Mouse (Mus musculus) left cerebral cortex, postnatal 10 days (tissue): ENCODE measurements around the gene Usp2. TPM values are rescaled to one million over a fixed set of nuclear protein-coding genes. Genes with fewer than 3 reads are reported as not detected.

Experiments
- DNase-seq, 2 experiments: peaks; one replicate each; pipeline ENCODE4 v3.0.0; 2021 to 2022; ENCODE audit warnings: low spot score in 2 of 2, mixed read lengths in 1 of 2; ENCODE audit errors: extremely low spot score in 1 of 2
- intact Hi-C: fragments of 180-260 bp; cut with DNase I; formaldehyde crosslinking; loops from one replicate; pipeline ENCODE4 v1.15.1; 2025
- total RNA-seq, 2 experiments: library from RNA; stranded (reverse); gene quantifications; 2 replicates each; pipeline ENCODE4 v1.2.3; 2021

Usp2 gene
- total RNA-seq, 2 experiments from 2014 or later: 58.2 to 64.0 TPM

DNA sequence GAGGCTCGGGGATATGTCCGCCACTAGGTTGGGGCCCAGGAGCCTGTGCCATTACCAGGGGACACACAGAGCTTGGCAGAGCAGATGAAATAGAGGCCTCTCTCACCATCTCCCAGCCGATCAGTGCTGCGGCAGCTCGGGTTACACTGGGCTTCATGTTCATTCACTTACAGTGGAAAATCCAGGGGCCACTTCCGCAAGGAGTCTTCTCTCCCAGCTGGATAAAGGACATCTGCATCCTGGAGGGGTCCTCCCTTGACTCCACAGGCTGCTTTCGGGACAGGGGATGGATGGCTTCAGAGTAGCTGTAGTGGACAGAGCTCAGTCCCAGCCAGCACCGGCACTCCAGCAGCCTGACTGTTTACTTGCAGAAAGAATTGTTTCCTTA, 4.0 kb downstream of the Usp2 start:
- no peak for DNase-seq
- intact Hi-C loops: no loop called here

DNA sequence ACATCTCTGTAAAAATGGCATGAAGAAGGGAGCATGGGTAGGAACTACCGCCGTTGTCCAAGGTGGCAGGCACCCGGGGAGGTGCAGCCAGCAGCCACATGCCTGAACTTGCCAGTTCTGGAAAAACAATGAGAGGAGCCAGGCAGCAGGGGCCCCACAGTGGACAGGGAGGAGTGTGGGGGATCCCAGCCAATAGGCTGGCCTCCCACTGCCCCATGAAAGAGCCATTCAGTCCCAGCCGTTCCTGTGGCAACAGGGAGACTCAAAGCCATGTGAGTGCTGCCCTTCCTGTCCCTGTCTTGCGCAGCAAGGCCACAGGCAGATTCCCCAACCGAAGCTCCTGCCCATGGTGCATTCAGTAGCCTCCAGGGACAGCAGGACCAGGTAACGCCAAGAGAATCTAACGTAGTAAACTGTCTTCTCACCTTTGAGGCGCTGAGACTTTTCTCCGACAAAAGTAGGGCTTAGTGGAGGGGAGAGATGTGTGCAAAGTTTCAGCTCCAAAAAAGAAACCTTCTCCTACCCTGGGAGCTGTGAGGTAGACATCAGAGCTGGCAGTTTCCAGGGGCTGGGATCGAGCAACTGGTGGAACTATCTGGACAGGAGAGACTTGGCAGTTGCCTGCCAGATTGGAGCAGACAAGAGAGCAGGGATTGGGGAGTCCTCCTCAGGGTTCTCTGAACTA, 5.2 kb downstream of the Usp2 start:
- intact Hi-C loops: no loop called here
- DNase-seq: no peak

DNA sequence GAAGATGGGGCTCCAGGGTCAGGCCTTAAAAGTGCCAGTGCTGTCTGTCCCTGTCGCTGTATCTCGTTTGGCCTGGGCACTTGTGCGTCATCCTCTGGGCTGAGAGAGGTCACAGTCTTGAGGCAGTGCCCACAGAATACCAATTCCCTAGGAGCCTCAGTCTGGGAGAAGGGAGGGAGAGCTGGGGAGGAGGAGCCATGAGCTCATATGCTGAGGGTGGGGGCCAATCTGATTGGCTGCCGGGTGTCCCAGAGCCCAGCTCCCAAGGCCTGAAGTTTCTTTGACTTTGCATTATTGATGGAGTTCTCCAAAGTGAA, 5.7 kb downstream of the Usp2 start:
- intact Hi-C loops: no loop called here
- DNase-seq: no peak

GRCm38 (mm10) chr9:44073115-44073514, 6.3 kb downstream of the Usp2 start:
- intact Hi-C loops: no loop called here
- DNase-seq: no peak

- DNase-seq: no peak
- intact Hi-C loops: no loop called here
Measured at GRCm38 (mm10) chr9:44074395-44075275, 7.8 kb downstream of the Usp2 start.

DNA sequence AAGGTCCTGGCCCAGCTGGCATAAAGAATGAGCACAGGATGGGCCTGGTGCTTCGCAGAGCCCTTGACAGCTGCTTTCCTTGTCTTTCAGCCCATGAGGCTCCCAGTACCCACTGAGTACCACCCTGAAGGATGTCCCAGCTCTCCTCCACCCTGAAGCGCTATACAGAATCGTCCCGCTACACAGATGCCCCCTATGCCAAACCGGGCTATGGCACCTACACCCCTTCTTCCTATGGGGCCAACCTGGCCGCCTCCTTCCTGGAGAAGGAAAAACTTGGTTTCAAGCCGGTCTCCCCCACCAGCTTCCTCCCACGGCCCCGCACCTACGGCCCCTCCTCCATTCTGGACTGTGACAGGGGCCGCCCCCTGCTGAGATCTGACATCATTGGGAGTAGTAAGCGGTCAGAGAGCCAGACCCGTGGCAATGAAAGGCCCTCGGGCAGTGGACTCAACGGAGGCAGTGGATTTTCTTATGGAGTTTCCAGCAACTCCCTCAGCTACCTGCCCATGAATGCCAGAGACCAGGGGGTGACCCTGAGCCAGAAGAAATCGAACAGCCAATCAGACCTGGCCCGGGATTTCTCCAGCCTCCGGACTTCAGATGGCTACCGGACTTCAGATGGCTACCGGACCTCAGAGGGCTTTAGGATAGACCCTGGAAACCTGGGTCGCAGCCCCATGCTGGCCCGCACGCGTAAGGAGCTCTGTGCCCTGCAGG, 8.6 kb downstream of the Usp2 start:
- no peak for DNase-seq
- intact Hi-C loops: no loop called here

- intact Hi-C loops: no loop called here
- DNase-seq: no peak
Measured at GRCm38 (mm10) chr9:44075996-44076763, 9.4 kb downstream of the Usp2 start.

DNA sequence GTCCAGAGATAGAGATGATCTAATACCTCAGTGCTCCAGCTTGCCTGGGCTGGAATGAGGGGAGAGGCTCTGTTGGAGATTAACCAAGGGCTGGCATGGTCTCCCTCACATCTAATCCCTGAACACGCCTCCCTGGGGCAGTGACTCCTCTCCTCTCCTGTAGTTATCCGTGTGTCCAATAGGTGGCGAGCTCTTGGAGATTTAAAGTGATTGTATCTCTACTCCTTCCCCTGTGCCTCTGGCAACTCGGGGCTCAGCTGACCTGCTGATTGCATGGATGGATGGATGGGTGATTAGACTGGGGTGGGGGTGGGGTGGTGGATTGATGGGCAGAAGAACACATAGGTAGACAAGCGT, 9.9 kb downstream of the Usp2 start:
- intact Hi-C loops: no loop called here
- DNase-seq: peak in 1 of 2 experiments; percentile 68

- no peak for DNase-seq
- intact Hi-C loops: no loop called here
Measured at GRCm38 (mm10) chr9:44077266-44077910, 10.6 kb downstream of the Usp2 start.

DNA sequence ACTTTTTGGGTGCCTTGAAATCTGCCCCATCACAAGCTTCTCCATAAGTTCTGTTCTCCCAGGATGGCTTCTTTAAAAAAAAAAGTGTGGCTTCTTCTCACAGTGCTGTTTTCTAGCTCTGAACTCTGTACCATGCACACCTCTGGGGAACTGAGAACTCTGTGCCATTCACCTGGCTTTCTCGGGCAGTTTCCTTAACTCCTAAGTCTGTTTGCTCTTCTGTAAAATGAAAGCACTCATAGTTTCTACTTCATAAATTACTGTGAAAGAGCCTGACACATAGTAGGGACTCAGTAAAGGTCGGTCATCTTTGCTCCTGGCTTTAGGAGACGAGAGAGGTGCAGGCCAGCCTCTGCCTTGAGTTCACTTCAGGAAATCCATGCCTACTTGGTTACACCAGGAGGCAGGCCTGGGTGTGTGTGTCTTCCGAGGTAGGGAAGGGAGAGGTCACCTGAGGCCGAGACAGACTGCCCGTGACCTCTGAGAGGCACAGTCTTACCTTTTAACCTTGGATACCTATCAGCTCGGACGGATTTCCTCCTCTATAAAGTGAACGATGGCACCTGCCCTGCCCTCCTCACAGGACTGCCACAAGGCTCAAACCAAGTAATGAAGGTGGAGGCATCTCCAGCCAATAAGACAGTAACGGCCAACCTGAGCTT, 11.4 kb downstream of the Usp2 start:
- intact Hi-C loops: no loop called here
- no peak for DNase-seq

GRCm38 (mm10) chr9:44078955-44079756, 12.3 kb downstream of the Usp2 start:
- intact Hi-C loops: no loop called here
- DNase-seq: peak; percentile 36 to 84

DNA sequence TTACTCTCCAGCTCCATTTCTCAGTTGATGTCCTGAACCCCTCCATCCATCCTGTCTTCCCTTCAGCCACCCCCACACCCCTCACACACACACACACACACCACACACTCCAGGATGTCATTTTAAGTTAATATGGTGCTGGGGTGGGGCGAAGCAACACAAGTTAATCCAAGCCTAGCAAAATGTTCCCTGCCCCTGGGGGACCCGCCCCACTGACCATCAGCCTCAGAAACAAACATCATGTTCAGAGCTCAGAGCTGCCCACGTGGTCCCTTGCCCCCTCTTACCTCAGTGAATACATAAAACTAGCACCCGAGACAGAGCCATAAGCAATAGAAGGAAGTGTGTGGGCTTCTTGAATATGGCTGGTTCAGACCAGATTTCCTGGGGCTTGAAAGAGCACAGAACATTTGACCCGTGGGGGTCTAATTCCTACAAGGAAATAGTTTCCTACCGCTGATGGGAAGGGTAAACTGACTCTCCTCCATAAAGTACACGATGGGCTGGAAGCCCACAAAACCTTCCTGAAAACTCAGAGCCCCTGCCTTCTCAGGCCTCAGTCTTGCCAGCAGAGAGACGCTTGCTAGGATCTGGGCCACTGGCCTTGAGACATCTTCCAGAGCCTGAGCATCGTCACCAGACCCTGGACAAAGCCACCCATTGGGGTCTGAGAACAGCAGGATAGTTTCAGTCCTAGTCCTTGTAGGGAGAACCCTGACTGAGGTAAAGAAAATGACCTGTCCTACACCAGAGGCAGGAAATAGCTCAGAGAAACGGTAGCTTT, 13.4 kb downstream of the Usp2 start:
- intact Hi-C loops: no loop called here
- no peak for DNase-seq

DNA sequence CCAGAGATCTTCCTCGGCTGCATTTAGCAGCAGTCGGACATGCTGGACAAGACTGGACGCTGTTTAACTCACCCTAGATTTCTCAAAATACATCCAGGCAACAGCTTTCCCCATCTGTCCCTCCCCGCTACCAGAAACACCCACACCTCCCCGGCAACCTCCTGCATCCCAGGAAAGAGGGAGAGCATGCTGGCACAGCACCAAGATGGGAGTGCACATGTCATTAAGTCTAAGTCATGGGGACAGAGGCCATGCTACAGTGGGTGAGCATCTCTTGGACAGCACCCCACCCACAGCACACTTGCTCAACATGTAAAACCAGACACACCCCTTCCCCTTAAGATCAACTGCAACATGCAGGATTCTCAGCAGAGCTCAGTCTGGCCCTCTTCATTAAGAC, 14.1 kb downstream of the Usp2 start:
- intact Hi-C loops: no loop called here
- DNase-seq: peak in 1 of 2 experiments; percentile 69

- intact Hi-C loops: no loop called here
- no peak for DNase-seq
Measured at GRCm38 (mm10) chr9:44081581-44081980, 14.8 kb downstream of the Usp2 start.

DNA sequence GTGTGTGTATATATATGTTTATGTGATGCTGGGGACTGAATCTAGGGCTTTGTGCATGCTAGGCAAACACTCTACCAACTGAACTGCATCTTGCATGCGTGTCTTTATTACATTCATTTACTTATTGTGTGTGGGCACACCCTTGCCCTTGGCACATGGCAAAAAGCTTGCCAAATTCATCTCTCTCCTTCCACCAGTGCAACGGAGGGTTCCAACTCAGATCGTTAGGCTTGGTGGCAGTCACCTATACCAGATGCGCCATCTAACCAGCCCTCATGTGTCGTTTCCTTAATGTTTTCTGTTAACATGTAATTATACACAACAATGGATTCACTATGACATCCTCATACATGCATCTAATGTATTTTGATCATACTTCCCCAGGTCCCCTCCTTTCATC, 15.4 kb downstream of the Usp2 start:
- no peak for DNase-seq
- intact Hi-C loops: no loop called here

DNA sequence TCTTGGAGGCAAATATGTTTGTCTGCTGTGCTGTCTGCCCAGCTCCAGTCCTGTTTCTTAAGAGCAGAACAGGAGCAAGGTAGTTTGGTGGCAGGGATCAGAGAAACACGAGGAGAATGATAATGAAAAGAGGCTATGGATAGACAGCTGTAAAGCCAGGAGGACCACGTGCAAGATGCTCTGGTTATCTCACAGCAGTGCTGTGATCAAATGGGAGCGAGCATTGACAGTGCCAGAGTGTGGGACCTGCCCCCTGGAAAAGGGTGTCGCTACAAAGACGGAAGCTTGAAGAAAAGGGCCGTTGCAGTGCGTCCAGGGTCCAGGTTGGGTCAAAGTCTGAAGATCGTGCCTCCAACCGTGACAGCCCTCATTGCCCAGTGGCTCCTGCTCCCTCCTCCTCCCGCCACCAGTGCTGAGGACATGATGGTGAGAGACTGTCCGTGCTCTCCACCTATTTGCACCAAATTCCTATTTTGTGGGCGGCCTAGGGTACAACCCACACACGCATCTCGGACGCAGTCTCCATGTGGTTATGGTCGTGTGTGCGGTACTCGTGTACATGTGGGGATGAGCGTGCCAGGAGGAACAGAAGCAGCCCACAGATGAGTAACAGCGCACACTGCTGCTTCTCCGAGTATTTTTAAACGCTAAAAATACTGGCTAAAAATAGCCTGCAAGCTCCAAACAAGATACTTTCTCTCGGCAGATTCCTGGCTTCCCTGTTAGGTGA, 16.7 kb downstream of the Usp2 start:
- intact Hi-C loops: no loop called here
- peak in 1 of 2 experiments; percentile 74 for DNase-seq
